20 mouse cellular contexts compared by ENCODE assay signal in genomic region chr12:57514552-57514951, GRCm38 (mm10). TPM values are rescaled to one million over a fixed set of nuclear protein-coding genes. Genes with fewer than 3 reads are reported as not detected.
"Had no signal": no experiment of that assay in that cellular context is flagged by ENCODE, and none has a peak within 500 bp of the region (broad histone marks: within the 10 kb centered on the region; RNA-seq: fewer than 3 reads in every experiment).

No protein-coding gene starts in this region.

- H3K9me3 ChIP-seq: intestine, embryonic 15.5 days; limb, embryonic 15.5 days; midbrain, embryonic 13.5 days; neural tube, embryonic 15.5 days had no signal

- H3K9ac ChIP-seq: intestine, embryonic 15.5 days; limb, embryonic 15.5 days; liver, embryonic 14.5 days; midbrain, embryonic 13.5 days; neural tube, embryonic 15.5 days had no signal

- DNase-seq: kidney, adult 9 months; kidney, postnatal 10 days; kidney, postnatal 4 days; lung, adult 18-20 months; lung, postnatal 14 days; right cerebral cortex, adult 18-20 months; thymus, adult 2 months; thymus, postnatal 25 days had no signal

- H3K4me3 ChIP-seq: intestine, embryonic 15.5 days; left cerebral cortex, adult 2 months; limb, embryonic 15.5 days; midbrain, embryonic 13.5 days; myocyte; neural tube, embryonic 15.5 days had no signal

- H3K27ac ChIP-seq: intestine, embryonic 15.5 days; left cerebral cortex, adult 2 months; limb, embryonic 15.5 days; liver, embryonic 14.5 days; midbrain, embryonic 13.5 days; neural tube, embryonic 15.5 days had no signal

- H3K27me3 ChIP-seq: intestine, embryonic 15.5 days; limb, embryonic 15.5 days; neural tube, embryonic 15.5 days had no signal

- H3K36me3 ChIP-seq: intestine, embryonic 15.5 days; limb, embryonic 15.5 days; midbrain, embryonic 13.5 days; neural tube, embryonic 15.5 days had no signal

- H3K4me2 ChIP-seq: intestine, embryonic 15.5 days; limb, embryonic 15.5 days; midbrain, embryonic 13.5 days; neural tube, embryonic 15.5 days had no signal

- H3K4me1 ChIP-seq: intestine, embryonic 15.5 days; midbrain, embryonic 13.5 days; neural tube, embryonic 15.5 days had no signal

- ATAC-seq: intestine, embryonic 15.5 days; midbrain, embryonic 13.5 days had no signal

RNA-seq across cellular contexts. Expression of gene Foxa1, which starts 32.2 kb away (rescaled TPM):
- total RNA-seq: layer of hippocampus, adult 8-10 months; layer of hippocampus, postnatal 25 days; left cerebral cortex, adult 2 months; left cerebral cortex, postnatal 14 days; megakaryocyte-erythroid progenitor cell, adult 5-6 weeks had no signal
- polyA plus RNA-seq: limb, embryonic 11.5 days; limb, embryonic 15.5 days; myocyte had no signal

RNA-seq across cellular contexts. Expression of gene Ttc6, which starts 49.4 kb away (rescaled TPM):
- total RNA-seq: megakaryocyte-erythroid progenitor cell, adult 5-6 weeks had no signal
- polyA plus RNA-seq: myocyte had no signal
